Mouse (Mus musculus) embryonic facial prominence, embryonic 11.5 days (tissue): ENCODE measurements around the gene Gap43. TPM values are rescaled to one million over a fixed set of nuclear protein-coding genes. Genes with fewer than 3 reads are reported as not detected.
A peak's percentile ranks its signal among the peaks of the same experiment; 100 is the strongest.

ENCODE experiments used
- ATAC-seq: fragments of 200-750 bp; cut with Nextera tagmentation; replicated peaks from 2 replicates; pipeline ENCODE4 v1.8.0; 2017; ENCODE audit warnings: low read depth; ENCODE audit not compliant: insufficient number of reproducible peaks, low FRiP score, low TSS enrichment
- DNase-seq: peaks from one replicate; pipeline ENCODE4 v3.0.0-alpha.2; 2015; ENCODE audit warnings: low spot score
- H3K27ac ChIP-seq: fragments of 300-500 bp; sonication (generic); replicated peaks from 2 replicates; pipeline ENCODE4 v1.5.1; 2014; ENCODE audit warnings: mild to moderate bottlenecking, low read depth, low read length, control low read depth
- H3K27me3 ChIP-seq: fragments of 300-500 bp; sonication (generic); 2 replicates; pipeline ENCODE4 v1.6.1; 2014; ENCODE audit warnings: mild to moderate bottlenecking, low read length, moderate library complexity, mixed read lengths; ENCODE audit not compliant: control insufficient read depth, insufficient read depth
- H3K36me3 ChIP-seq: fragments of 300-500 bp; sonication (generic); replicated peaks from 2 replicates; pipeline ENCODE4 v1.6.1; 2014; ENCODE audit warnings: low read depth, mild to moderate bottlenecking, low read length, moderate library complexity, mixed read lengths; ENCODE audit not compliant: control insufficient read depth, insufficient read depth
- H3K4me1 ChIP-seq: fragments of 300-500 bp; sonication (generic); 2 replicates; pipeline ENCODE4 v1.6.1; 2014; ENCODE audit warnings: low read length, mixed read lengths; ENCODE audit not compliant: control insufficient read depth, insufficient read depth
- H3K4me2 ChIP-seq: fragments of 300-500 bp; sonication (generic); 2 replicates; pipeline ENCODE4 v1.6.1; 2014; ENCODE audit warnings: low read depth, mild to moderate bottlenecking, control low read depth, low read length, moderate library complexity
- H3K4me3 ChIP-seq: fragments of 300-500 bp; sonication (generic); 2 replicates; pipeline ENCODE4 v1.5.1; 2014; ENCODE audit warnings: low read depth, low read length, control low read depth
- H3K9ac ChIP-seq: fragments of 300-500 bp; sonication (generic); replicated peaks from 2 replicates; pipeline ENCODE4 v1.6.1; 2014; ENCODE audit warnings: mild to moderate bottlenecking, control low read depth, low read length
- H3K9me3 ChIP-seq: fragments of 300-500 bp; sonication (generic); replicated peaks from 2 replicates; pipeline ENCODE4 v1.6.1; 2016; ENCODE audit warnings: mild to moderate bottlenecking, low read length, inconsistent platforms, mixed read lengths; ENCODE audit not compliant: control insufficient read depth
- WGBS: fragments of 180-500 bp; shearing (Covaris S2); extraction: QIAGEN DNeasy Blood & Tissue Kit; methylation state at CpG from one replicate; pipeline ENCODE4 v1.1.7; 2014; 5-methylcytosine and 5-hydroxymethylcytosine counted together
- microRNA-seq: library from miRNA; unstranded; fragments of <30 nt; microRNA quantifications from one replicate; pipeline ENCODE4, GENCODE M21; 2016; ENCODE audit warnings: borderline number of aligned reads
- polyA plus RNA-seq: library from polyadenylated mRNA; unstranded; fragments of >200 nt; fragmentation: Nextera tagmentation; extraction: Ambion mirVana; gene quantifications from 2 replicates; pipeline ENCODE4 v1.2.1, GENCODE M21; 2014

The Gap43 gene
- polyA plus RNA-seq, 1 experiment from 2014 or later: 153 TPM

GRCm38 (mm10) chr16:42231306-42231705, 109.1 kb downstream of the Gap43 start:
- no peak for ATAC-seq
- DNase-seq: no peak
- H3K36me3 ChIP-seq: no peaks in the 10 kb centered on the region
- no peaks in the 10 kb centered on the region for H3K27me3 ChIP-seq
- H3K27ac ChIP-seq: no peak overlapping the region
- no peak overlapping the region for H3K4me2 ChIP-seq
- H3K9ac ChIP-seq: no peak overlapping the region
- WGBS: 67% methylated on average over 4 of the region's 4 CpGs
- no peaks in the 10 kb centered on the region for H3K9me3 ChIP-seq
- H3K4me1 ChIP-seq: no peaks in the 10 kb centered on the region
- no peak overlapping the region for H3K4me3 ChIP-seq

Small RNA genes lying within 50 kb of the gene (microRNA-seq; reads per million reads assigned to microRNA genes)
- 78.6 reads per million, percentile 37 among the genes with 10 or more reads in this experiment for gene Mir6540
